Mouse (Mus musculus) C2C12 (cell line): ENCODE measurements around the gene Spef1. TPM values are rescaled to one million over a fixed set of nuclear protein-coding genes. Genes with fewer than 3 reads are reported as not detected.

Experiments used
- H3K27me3 ChIP-seq: one replicate; pipeline ENCODE4 v1.6.1; 2011; ENCODE audit not compliant: control insufficient read depth, insufficient read depth, insufficient read length
- H3K36me3 ChIP-seq: one replicate; pipeline ENCODE4 v1.6.1; 2011; ENCODE audit not compliant: control insufficient read depth, insufficient read depth
- H3K4me3 ChIP-seq: one replicate; pipeline ENCODE4 v1.5.1; 2011; ENCODE audit warnings: mild to moderate bottlenecking, control low read depth; ENCODE audit not compliant: poor library complexity, insufficient read depth, severe bottlenecking
- H3K79me2 ChIP-seq: one replicate; pipeline ENCODE4 v1.6.1; 2011; ENCODE audit not compliant: control insufficient read depth, insufficient read depth
- H3K79me3 ChIP-seq: one replicate; pipeline ENCODE4 v1.6.1; 2011; ENCODE audit warnings: low read depth, control low read depth
- H3ac ChIP-seq: one replicate; pipeline ENCODE3; 2011; ENCODE audit warnings: low read depth; ENCODE audit not compliant: control insufficient read depth, insufficient read length
- CEBPB ChIP-seq: IDR thresholded peaks from one replicate; pipeline ENCODE4 v1.6.1; 2011; ENCODE audit warnings: low read depth, mild to moderate bottlenecking, control low read depth, moderate library complexity
- CTCF ChIP-seq: IDR thresholded peaks from one replicate; pipeline ENCODE4 v1.5.1; 2011; ENCODE audit not compliant: control insufficient read depth, insufficient read depth, insufficient read length
- FOSL1 ChIP-seq: IDR thresholded peaks from one replicate; pipeline ENCODE4 v1.8.0; 2011; ENCODE audit warnings: mild to moderate bottlenecking, low read length; ENCODE audit not compliant: poor library complexity, insufficient read depth, severe bottlenecking
- MAX ChIP-seq: IDR thresholded peaks from one replicate; pipeline ENCODE4 v1.6.1; 2011; ENCODE audit warnings: mild to moderate bottlenecking, control low read depth
- MYOD1 ChIP-seq: IDR thresholded peaks from one replicate; pipeline ENCODE4 v1.6.1; 2011; ENCODE audit warnings: low read depth; ENCODE audit not compliant: control insufficient read depth, insufficient read length
- MYOG ChIP-seq: IDR thresholded peaks from one replicate; pipeline ENCODE4 v1.6.1; 2011; ENCODE audit not compliant: control insufficient read depth, insufficient read length; ENCODE audit errors: extremely low read depth
- USF1 ChIP-seq: IDR thresholded peaks from one replicate; pipeline ENCODE4 v1.6.1; 2011; ENCODE audit warnings: low read depth, mild to moderate bottlenecking, control low read depth, moderate library complexity
- polyA plus RNA-seq: library from polyadenylated mRNA; unstranded; fragments of >200 nt; fragmentation: generic; extraction: Trizol; gene quantifications from one replicate; pipeline ENCODE4 v1.2.1, GENCODE M21; 2012; ENCODE audit warnings: missing spikeins

Spef1 gene
- polyA plus RNA-seq, 1 experiment = 7.6 TPM

GRCm38 (mm10) chr2:131189521-131190309, 2.6 kb upstream of the Spef1 start:
- Histone ChIP-seq H3ac (no peak overlapping the region), H3K36me3 (peaks cover 67% of the 10 kb centered on the region), H3K79me2 (peaks cover 44% of the 10 kb centered on the region), H3K27me3 (no peaks in the 10 kb centered on the region), H3K79me3 (peaks cover 25% of the 10 kb centered on the region), H3K4me3 (no peak overlapping the region)
- peak; percentile 72 for TF ChIP-seq MYOD1
- TF ChIP-seq FOSL1 = no peak

GRCm38 (mm10) chr2:131188311-131188710, 1.2 kb upstream of the Spef1 start:
- Histone ChIP-seq H3K4me3 (no peak overlapping the region), H3K79me3 (peaks cover 25% of the 10 kb centered on the region), H3K27me3 (no peaks in the 10 kb centered on the region), H3K36me3 (peaks cover 53% of the 10 kb centered on the region), H3ac (no peak overlapping the region), H3K79me2 (peaks cover 44% of the 10 kb centered on the region)
- TF ChIP-seq USF1 = no peak
- no peak for TF ChIP-seq MYOG
- TF ChIP-seq MAX = no peak
- TF ChIP-seq FOSL1 = no peak
- TF ChIP-seq MYOD1 = no peak

GRCm38 (mm10) chr2:131187602-131187922, 480 bp upstream of the Spef1 start:
- no peak for TF ChIP-seq MYOG
- peaks cover 25% of the 10 kb centered on the region for H3K79me3 ChIP-seq
- no peaks in the 10 kb centered on the region for H3K27me3 ChIP-seq
- H3ac ChIP-seq = peak overlapping the region; percentile 98
- peaks cover 44% of the 10 kb centered on the region for H3K79me2 ChIP-seq
- H3K4me3 ChIP-seq = peak overlapping the region; percentile 86
- peaks cover 45% of the 10 kb centered on the region for H3K36me3 ChIP-seq

GRCm38 (mm10) chr2:131186343-131186742, 739 bp downstream of the Spef1 start:
- H3K4me3 ChIP-seq = peak overlapping the region; percentile 86
- H3ac ChIP-seq = peak overlapping the region; percentile 72
- peaks cover 25% of the 10 kb centered on the region for H3K79me3 ChIP-seq
- no peaks in the 10 kb centered on the region for H3K27me3 ChIP-seq
- H3K79me2 ChIP-seq = peaks cover 44% of the 10 kb centered on the region
- peaks cover 33% of the 10 kb centered on the region for H3K36me3 ChIP-seq
- TF ChIP-seq MYOD1 (peak; percentile 80), MAX (no peak)

GRCm38 (mm10) chr2:131179990-131180587, 7.0 kb downstream of the Spef1 start, which contains the start of gene Cenpb:
Cenpb (minus strand) TSS chr2:131180067.
- peak within 1 kb of the TSS; percentile 90 for H3ac ChIP-seq
- peaks cover 36% of the 10 kb centered on the region for H3K79me3 ChIP-seq
- H3K79me2 ChIP-seq = peaks cover 46% of the 10 kb centered on the region
- TF ChIP-seq FOSL1 (no peak), CTCF (peak; percentile 91), USF1 (no peak), MAX (peak; percentile 84), CEBPB (peak; percentile 51)
- H3K36me3 ChIP-seq = peaks cover 13% of the 10 kb centered on the region
- H3K4me3 ChIP-seq = peak within 1 kb of the TSS; percentile 83
- H3K27me3 ChIP-seq = no peaks in the 10 kb centered on the region

- peaks cover 46% of the 10 kb centered on the region for H3K79me2 ChIP-seq
- peak overlapping the region; percentile 90 for H3ac ChIP-seq
- H3K27me3 ChIP-seq = no peaks in the 10 kb centered on the region
- H3K36me3 ChIP-seq = peaks cover 13% of the 10 kb centered on the region
- peak overlapping the region; percentile 83 for H3K4me3 ChIP-seq
- peaks cover 36% of the 10 kb centered on the region for H3K79me3 ChIP-seq
- no peak for TF ChIP-seq MYOD1
- peak; percentile 69 for TF ChIP-seq MAX
- TF ChIP-seq CEBPB = no peak
- peak; percentile 21 for TF ChIP-seq CTCF
- TF ChIP-seq MYOG = no peak
- no peak for TF ChIP-seq USF1
- TF ChIP-seq FOSL1 = no peak
Measured at GRCm38 (mm10) chr2:131179246-131179886, 7.7 kb downstream of the Spef1 start.
